Mouse (Mus musculus) kidney, adult 2 months (tissue): ENCODE measurements around the gene Cab39l. TPM values are rescaled to one million over a fixed set of nuclear protein-coding genes. Genes with fewer than 3 reads are reported as not detected.

ENCODE experiments used
- DNase-seq: peaks from one replicate; pipeline ENCODE4 v3.0.0; 2021
- H3K27ac ChIP-seq: fragments of 200-500 bp; 2 replicates; pipeline ENCODE4 v1.5.1; 2012; ENCODE audit warnings: low read depth, low read length, control low read depth, inconsistent platforms; ENCODE audit not compliant: insufficient read depth
- H3K27me3 ChIP-seq: fragments of 200-500 bp; replicated peaks from 2 replicates; pipeline ENCODE4 v1.6.1; 2012; ENCODE audit warnings: mild to moderate bottlenecking, moderate library complexity, low read length, inconsistent platforms; ENCODE audit not compliant: control insufficient read depth, insufficient read depth
- H3K36me3 ChIP-seq: fragments of 200-500 bp; 2 replicates; pipeline ENCODE4 v1.6.1; 2012; ENCODE audit warnings: mild to moderate bottlenecking, moderate library complexity, low read length, inconsistent platforms; ENCODE audit not compliant: control insufficient read depth, insufficient read depth
- H3K4me1 ChIP-seq: fragments of 200-500 bp; 2 replicates; pipeline ENCODE4 v1.6.1; 2011; ENCODE audit warnings: low read length; ENCODE audit not compliant: control insufficient read depth, insufficient read depth
- H3K4me3 ChIP-seq: fragments of 200-500 bp; 2 replicates; pipeline ENCODE4 v1.5.1; 2011; ENCODE audit warnings: mild to moderate bottlenecking, low read depth, low read length, control low read depth; ENCODE audit not compliant: insufficient read depth
- CTCF ChIP-seq: fragments of 200-500 bp; conservative IDR thresholded peaks from 2 replicates; pipeline ENCODE4 v1.5.1; 2011; ENCODE audit warnings: low read depth, mild to moderate bottlenecking, control low read depth, low read length, moderate library complexity, mixed read lengths; ENCODE audit not compliant: insufficient read depth, insufficient read length
- POLR2A ChIP-seq: fragments of 200-500 bp; IDR thresholded peaks from one replicate; pipeline ENCODE4 v1.6.1; 2011; ENCODE audit warnings: low read depth, low read length, control low read depth
- WGBS: fragments of 180-500 bp; shearing (Covaris S2); methylation state at CpG from one replicate; pipeline ENCODE4 v1.1.7; 2018; 5-methylcytosine and 5-hydroxymethylcytosine counted together
- polyA plus RNA-seq: library from polyadenylated mRNA; depleted of rRNA; stranded (reverse); fragments of >200 nt; gene quantifications from 2 replicates; pipeline ENCODE4 v1.2.3, GENCODE M21; 2012

Gene Cab39l
- polyA plus RNA-seq, 1 experiment: 24.6 TPM

DNA sequence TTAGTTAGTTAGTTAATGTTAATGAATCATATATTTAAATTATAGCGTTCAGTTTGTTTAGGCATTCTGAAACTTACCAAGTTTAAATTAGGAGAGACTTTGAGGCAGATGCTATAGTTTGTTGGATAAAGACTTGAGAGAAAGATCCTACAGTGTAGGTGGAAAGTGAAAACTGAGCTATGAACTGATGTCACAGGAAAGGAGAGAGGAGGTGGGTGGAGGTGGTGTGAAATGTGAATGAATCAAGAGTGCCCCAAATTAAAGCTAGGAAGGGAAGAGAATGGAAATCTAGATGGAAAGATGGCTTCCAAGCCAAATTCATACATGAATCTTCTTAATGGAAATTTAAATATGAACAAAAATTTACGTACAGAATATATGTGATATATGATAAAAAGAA, 25.7 kb downstream of the Cab39l start:
- Histone ChIP-seq H3K36me3 (no peaks in the 10 kb centered on the region), H3K4me3 (no peak overlapping the region), H3K27ac (no peak overlapping the region), H3K4me1 (no peaks in the 10 kb centered on the region), H3K27me3 (no peaks in the 10 kb centered on the region)
- DNase-seq: no peak
- WGBS: 95% methylated on average over 2 of the region's 2 CpGs
- TF ChIP-seq CTCF: no peak
- TF ChIP-seq POLR2A: no peak

DNA sequence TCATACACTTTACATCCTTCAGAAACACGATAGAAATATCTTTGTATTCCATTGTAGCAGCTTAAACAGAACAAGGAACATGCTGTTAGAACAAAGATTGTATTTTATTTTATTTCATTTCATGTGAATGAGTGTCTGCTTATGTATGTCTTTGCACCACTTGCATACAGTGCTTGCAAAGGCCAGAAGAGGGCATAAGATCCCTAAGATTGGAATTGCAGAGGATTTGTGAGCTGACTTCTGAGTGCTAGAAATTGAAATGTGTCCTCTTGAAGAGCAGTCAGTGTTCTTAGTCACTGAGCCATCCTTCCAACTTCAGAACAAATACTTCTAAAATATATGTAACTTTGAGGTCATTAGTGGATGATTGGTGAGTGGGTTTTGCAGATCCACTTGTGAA, 27.0 kb downstream of the Cab39l start:
- DNase-seq: peak; percentile 38
- no peaks in the 10 kb centered on the region for H3K36me3 ChIP-seq
- 81% methylated on average over 1 of the region's 1 CpGs for WGBS
- H3K4me3 ChIP-seq: no peak overlapping the region
- H3K4me1 ChIP-seq: no peaks in the 10 kb centered on the region
- TF ChIP-seq POLR2A: no peak
- no peak for TF ChIP-seq CTCF
- no peak overlapping the region for H3K27ac ChIP-seq
- H3K27me3 ChIP-seq: no peaks in the 10 kb centered on the region

DNA sequence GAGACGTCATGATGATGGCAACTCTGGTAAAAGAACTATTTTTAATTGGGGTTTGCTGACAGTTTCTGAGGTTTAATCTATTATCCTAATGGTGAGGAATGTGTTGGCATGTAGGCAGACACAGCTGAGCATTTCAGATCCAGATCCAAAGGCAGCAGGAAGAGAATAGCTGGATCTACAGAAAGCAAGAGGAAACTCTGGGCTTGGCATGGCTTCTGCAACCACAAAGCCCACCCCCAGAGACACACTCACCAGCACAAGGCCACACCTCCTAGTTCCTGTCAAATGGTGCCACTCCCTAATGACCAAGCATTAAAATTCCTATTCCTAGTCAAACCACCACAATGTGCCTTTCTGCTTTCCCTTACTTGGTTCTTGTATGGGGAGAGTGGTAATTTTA, 30.0 kb downstream of the Cab39l start:
- H3K4me1 ChIP-seq: no peaks in the 10 kb centered on the region
- 78% methylated on average over 1 of the region's 1 CpGs for WGBS
- no peaks in the 10 kb centered on the region for H3K27me3 ChIP-seq
- H3K4me3 ChIP-seq: no peak overlapping the region
- no peak for TF ChIP-seq CTCF
- TF ChIP-seq POLR2A: no peak
- no peak for DNase-seq
- no peak overlapping the region for H3K27ac ChIP-seq
- no peaks in the 10 kb centered on the region for H3K36me3 ChIP-seq

DNA sequence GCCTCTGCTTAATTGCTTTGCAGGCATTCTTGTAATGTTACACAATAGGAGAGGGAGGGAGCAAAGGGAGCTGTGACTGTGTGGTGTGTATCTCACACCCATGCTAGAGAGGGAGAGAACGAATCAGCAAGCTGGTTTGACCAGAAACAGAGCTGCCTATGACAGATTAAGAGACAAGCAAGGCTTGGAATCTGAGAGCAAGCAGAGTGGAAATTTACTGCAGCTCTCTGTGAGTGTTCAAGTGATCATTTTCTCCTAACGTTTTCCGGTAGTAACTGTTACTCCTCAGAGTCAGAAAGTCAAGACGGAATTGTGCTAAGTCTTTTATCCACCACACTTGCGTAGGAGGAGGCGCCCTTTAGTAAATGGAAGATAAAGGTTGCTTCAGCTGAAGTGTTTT, 37.9 kb downstream of the Cab39l start:
- TF ChIP-seq CTCF (no peak), POLR2A (no peak)
- peak; percentile 68 for DNase-seq
- WGBS: 43% methylated on average over 6 of the region's 6 CpGs
- peak overlapping the region; percentile 42 for H3K4me3 ChIP-seq
- H3K4me1 ChIP-seq: no peaks in the 10 kb centered on the region; the same call in 1 of the 2 replicates
- no peaks in the 10 kb centered on the region for H3K27me3 ChIP-seq
- H3K36me3 ChIP-seq: no peaks in the 10 kb centered on the region
- H3K27ac ChIP-seq: peak overlapping the region; percentile 97

DNA sequence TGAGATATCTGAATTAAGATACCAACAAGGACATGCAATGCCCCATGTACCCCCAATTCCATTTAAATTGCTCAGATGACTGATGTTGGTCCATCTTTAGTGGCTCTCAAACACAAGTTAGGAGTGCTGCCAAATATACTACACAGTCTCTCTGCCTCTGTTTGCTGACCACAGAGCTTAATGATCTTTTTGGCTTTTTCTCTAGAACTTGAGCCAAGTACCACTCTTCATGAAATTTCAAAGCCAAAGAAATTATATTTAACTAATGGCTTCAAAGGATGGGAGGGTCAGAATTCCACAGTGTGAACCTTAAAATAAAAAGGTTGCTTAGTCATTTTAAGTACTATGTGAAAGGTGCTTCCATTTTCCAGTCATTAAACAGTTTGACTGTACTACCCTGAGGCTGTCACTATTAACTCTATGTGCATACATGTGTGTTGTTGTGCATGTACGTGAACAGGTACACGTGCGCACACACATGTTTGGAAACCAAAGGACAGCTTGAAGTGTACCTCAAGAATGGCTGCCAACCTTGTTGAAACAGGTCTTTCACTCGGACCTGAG, 44.6 kb downstream of the Cab39l start:
- no peaks in the 10 kb centered on the region for H3K27me3 ChIP-seq
- DNase-seq: no peak
- 91% methylated on average over 4 of the region's 4 CpGs for WGBS
- H3K4me1 ChIP-seq: no peaks in the 10 kb centered on the region; the same call in 1 of the 2 replicates
- no peak overlapping the region for H3K27ac ChIP-seq
- H3K36me3 ChIP-seq: no peaks in the 10 kb centered on the region
- H3K4me3 ChIP-seq: no peak overlapping the region
- TF ChIP-seq CTCF (no peak), POLR2A (no peak)

DNA sequence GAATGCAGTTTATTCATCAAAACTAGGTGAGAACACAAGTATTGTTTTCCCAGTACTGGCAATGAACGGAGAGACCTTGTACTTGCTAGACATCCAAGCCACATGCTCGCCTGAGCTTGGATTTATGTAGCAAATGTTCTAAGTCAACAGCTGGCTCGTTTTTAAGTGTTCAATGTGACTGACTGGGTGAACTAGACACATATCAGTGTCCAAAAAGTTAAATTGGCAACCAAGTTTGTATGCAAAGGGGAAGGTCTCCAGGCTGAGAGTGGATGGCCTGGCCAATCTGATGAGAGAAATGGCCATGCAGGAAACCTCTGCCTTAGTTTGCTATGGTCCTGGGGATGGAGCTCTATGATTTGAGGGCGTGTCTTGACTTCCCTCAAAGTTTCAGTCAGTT, 51.6 kb downstream of the Cab39l start:
- DNase-seq: no peak

DNA sequence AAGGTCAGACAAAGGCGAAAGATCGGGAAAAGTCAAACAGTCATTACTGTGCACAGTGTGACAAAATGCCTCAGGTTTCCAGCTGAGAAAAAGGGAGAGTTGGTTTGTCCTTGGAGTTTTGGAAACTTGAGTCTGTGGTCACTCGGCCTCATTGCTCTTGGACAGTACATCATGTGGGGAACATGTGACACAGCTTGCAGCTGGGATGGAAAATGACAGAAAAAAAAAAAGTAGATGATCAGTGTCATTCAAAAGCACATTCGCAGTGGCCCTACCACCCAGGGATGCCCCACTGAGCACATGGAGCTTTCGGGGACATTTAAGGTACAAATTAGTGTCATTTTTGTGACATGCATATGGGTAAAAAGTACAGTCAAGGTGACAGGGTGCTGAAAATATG, 57.2 kb downstream of the Cab39l start:
- 87% methylated on average over 5 of the region's 5 CpGs for WGBS
- H3K4me1 ChIP-seq: no peaks in the 10 kb centered on the region

More for the DNA sequence above, 51.6 kb downstream of the Cab39l start:
- no peaks in the 10 kb centered on the region for H3K4me1 ChIP-seq
- no peaks in the 10 kb centered on the region for H3K27me3 ChIP-seq
- H3K36me3 ChIP-seq: no peaks in the 10 kb centered on the region
- H3K4me3 ChIP-seq: no peak overlapping the region
- no peak overlapping the region for H3K27ac ChIP-seq
- WGBS: 72% methylated on average over 4 of the region's 4 CpGs
- TF ChIP-seq POLR2A: no peak

More for the DNA sequence above, 57.2 kb downstream of the Cab39l start:
- no peak for DNase-seq
- Histone ChIP-seq H3K27ac (no peak overlapping the region), H3K36me3 (no peaks in the 10 kb centered on the region), H3K27me3 (no peaks in the 10 kb centered on the region), H3K4me3 (no peak overlapping the region)
- TF ChIP-seq POLR2A (no peak), CTCF (no peak)
